Mouse (Mus musculus) cerebral cortex, adult 2 months (tissue): ENCODE measurements around the gene Gm49388.

Experiments used
- WGBS: fragments of 180-500 bp; shearing (Covaris S2); methylation state at CpG from one replicate; pipeline ENCODE4 v1.1.7; 2018; 5-methylcytosine and 5-hydroxymethylcytosine counted together

Gm49388 gene

DNA sequence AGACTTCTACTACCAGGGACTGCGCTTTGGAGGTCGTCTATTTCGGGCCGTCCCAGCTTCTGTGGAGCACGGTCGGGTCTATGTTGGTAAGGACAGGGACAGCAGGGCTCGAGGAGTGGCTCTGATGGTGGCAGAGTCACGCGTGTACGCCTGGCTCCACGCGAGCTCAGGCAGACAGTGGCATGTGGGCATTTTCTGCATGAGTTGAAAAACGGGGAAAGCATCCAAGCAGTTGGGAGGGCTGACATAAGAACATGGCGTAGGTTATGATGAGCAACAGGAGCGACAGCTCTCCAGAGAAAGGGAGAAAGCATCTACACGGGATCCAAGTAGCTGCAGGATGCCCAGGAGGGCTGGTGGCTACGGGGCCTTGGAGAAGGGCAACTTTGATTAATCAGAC lies 16.9 kb downstream of the Gm49388 start:
- WGBS = 64% methylated on average over 17 of the region's 17 CpGs

DNA sequence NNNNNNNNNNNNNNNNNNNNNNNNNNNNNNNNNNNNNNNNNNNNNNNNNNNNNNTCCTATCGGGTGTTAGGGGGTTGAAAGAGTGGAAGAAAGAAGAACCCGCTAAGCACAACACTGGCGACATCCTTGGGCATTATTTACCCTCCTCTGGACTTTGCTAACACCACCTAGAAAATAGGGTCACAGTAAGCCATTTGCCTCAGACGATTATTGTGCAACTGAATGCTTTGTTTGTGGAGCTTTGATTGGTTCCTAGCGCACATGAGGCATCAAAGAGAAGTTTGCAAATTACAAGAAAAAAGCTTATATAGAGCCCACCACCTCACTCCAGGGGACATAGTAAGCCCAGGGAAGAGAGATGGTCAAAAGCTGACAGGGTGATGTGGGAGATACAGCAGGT lies 23.4 kb downstream of the Gm49388 start:
- 59% methylated on average over 5 of the region's 5 CpGs for WGBS

DNA sequence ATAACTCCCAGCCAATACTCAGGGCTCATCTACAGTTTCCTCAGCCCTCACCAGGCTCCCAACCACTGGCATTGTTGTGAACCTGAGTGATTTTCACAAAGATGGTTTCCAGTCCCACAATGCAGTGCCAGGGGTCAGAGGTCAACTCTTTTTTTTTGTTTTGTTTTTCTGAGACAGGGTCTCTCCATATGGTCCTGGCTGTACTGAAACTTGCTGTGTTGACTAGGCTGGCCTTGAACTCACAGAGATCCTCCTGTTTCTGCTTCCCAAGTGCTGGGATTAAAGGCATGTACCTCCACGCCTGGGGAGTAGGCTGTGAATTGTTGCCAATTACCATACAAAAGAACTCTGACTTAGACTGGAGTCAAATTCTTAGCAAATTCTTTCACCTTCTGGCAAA lies 24.4 kb downstream of the Gm49388 start:
- 88% methylated on average over 1 of the region's 1 CpGs for WGBS

DNA sequence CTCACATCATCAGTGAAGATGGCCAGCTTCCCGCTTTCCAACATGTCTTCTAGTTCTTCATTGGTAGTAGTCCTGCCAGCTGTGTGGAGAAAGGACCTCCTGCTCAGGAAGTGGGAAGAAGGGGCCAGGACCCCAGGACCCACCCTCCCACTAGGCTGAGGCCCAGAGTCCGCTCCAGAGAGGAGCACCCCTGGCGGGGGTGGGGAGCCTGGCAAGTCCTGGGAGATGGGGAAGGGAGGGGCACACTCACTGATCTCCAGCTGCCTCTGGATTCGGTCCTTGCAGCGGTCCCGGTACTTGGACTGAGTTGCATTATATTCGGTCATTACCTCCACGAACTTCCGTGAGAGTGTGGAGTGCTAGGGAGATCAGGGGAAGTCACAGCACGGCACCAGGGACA lies 25.2 kb downstream of the Gm49388 start:
- WGBS = 86% methylated on average over 10 of the region's 10 CpGs

DNA sequence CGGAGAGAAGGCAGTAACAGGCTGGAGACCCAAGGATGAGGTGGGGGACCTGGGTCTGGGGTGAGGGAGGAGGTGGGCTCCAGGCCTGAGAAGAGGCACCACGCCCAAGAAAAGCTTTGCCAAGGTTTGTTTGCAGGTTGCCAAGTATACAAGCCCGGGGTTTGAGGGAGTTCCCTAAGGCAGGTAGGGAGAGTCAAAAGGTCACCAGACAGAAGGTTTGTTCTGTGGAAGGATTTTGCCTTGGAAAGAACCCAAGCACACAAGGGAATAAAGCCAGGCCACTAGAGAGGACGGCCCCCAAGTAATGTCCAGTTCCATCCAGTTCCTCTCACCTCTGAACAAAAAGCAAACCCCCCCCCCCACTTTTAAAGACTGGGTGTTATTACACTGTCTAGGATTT lies 25.8 kb downstream of the Gm49388 start:
- 84% methylated on average over 4 of the region's 4 CpGs for WGBS

DNA sequence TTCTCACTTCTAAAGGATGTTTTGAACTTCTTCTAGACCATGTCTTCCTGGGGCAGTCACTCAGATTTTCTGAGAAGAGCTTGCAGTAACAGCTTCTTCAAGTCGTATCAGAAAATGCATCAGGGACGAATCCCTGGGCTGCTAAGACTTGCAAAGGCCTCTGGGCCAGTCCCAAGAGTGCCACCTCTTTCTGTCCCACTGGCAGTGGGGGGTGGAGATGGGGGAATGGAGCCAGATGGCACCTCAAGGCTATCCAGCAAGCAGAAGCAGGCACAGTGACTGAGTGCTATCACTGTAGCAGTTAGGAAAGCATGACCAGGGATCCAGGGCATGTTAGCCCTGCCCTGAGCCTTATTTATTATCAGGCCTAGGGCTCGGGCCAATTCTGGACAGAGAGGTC lies 26.9 kb downstream of the Gm49388 start:
- 86% methylated on average over 3 of the region's 3 CpGs for WGBS

DNA sequence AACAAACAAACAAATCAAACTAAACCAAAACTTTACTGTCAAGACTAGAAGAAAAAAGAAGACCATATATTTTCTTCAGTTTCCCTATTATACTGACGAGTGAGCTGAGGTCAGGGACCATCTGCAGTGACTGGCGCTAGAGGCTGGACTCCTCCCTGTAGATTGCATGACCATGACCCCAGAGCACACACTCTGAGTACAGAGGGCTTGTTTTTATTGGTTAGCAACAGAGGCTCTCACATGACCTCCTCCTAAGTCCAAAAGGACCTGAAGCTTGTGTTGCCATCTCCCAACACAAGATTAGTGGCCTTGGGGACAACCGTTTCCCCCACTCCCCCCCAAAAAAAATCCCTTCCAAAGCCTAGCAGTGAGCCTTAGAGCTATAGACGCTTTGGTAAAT lies 28.4 kb downstream of the Gm49388 start:
- 39% methylated on average over 4 of the region's 4 CpGs for WGBS

DNA sequence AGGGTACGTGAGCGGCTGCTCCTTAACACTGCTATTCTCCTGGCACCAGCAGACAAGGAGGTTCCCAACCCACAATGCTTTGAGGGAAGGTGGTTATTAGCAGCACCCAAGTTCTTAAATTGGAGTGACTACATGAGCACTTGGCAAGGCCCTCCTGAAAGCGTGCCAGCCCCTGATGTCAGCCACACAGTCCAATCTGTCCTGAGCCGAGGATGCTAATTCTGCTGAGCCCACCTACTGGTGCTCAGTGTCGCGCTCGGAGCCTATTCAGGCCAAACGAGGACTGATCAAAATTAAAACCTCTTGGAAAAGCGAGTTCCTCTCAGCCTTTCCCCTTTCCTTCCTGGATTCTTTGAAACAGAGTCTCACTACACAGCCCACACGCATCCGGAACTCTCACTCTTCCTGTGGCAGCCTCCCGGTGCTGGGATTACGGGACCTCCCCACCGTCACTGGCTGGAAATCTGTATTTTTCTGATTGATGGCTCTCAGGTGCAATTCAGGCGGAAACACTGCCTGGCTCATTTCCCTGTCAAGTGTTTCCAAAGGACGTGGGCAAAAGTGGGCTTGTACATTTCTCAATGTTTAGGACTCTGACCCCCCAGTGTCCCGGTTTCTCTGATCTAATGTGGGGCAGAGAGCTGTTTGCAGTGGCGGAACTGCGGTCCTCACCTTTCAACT lies 29.0 kb downstream of the Gm49388 start:
- 31% methylated on average over 19 of the region's 19 CpGs for WGBS

DNA sequence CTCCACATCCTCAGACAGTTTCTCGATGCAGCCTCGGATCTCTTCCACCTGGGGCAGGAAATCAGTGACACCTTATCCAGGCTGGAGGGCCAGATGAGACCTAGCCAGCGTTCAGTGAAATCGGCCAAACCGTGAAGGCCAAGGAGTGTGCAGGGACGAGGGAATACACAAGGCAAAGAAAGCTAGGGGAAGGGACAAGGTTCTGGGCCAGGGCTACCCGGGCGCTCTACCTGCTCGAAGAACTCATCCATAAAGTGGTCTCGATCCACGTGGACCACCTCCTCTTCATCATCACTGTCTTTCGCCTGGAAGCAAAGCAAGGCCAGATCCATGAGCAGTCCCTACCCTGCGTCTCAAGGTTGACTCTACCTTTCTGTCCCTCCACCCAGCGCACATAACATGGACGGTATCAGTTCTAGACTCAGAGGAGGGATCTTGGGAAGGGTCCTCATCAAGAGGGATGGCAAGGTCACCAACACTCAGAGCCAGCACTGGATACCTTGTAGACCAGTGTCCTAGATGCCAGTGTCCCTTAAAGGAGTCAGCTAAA lies 29.8 kb downstream of the Gm49388 start:
- WGBS = 79% methylated on average over 15 of the region's 15 CpGs

DNA sequence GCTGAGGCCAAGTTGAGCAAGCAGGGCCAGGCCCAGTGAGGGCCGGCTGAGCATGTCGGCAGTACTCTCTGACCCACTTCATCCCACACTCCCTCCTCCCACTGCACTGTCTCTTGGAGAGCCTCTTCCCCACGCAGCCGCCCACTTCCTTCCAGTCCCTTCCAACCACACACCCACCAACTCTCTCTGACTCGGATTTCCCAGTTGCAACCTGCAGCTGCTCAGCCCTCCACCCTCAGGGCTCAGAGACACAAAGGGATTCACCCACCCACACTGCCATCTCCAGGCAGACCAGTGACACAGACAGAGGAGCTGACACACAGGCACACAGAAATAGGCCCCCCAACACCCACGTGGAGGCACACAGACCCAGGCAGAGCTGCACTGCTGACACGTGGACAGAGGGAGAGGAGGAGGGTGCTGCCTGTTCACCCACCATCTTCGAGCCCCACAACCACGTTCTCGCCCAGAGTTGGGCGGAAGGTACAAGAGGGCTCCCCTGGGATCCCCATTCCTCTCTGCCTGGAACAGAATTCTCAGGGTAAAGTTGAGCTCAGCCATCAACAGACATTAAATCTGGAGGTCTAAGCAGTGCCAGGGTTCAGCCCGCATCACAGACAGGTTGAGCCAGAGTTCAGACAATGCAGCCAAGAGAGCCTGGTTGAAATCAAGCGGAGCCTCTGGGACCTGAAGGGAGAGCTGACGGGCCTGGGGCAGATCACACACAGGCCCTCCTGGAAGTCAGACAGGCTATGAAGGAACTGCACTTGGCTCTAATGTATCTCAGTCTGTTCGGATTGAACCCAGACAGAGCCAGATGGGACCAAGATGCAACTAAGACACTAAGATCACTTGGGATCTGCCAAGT lies 30.8 kb downstream of the Gm49388 start:
- 22% methylated on average over 15 of the region's 15 CpGs for WGBS

DNA sequence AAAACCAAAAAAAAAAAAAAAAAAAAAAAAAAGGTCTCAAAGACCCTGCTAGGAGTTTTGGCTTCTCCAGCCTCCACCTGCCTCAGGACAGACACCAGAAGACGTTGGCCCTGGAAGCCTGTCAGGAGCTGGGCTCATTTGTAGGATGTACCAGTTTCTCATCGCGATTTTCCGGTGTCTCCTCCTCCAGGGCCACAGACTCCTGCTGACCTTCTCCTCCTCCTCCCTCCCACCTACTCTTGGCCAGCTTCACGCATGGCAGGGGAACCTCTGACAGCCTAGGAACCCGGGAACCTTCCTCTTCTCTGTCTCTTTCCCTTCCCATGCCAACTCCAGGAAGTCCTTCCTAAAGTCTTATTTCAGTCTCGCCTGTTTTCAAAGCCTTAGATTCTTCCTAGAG lies 31.6 kb downstream of the Gm49388 start:
- WGBS = 66% methylated on average over 7 of the region's 7 CpGs

DNA sequence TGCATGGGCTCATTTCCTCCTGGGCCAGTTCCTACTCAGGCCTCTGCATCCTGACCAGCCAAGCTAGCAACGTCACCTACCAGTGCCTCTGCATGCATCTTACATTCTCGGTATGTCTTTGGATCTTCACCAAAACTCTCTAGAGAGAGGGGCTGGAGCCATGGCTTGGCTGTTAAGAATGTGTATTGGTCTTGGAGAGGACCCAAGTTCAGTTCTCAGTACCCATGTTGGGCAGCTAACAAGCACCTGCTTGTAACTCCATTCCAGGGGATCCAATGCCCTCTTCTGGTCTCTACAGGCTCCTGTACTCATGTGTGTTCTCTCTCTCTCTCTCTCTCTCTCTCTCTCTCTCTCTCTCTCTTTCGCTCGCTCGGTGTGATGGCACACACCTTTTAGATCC lies 32.4 kb downstream of the Gm49388 start:
- WGBS = 67% methylated on average over 5 of the region's 5 CpGs

DNA sequence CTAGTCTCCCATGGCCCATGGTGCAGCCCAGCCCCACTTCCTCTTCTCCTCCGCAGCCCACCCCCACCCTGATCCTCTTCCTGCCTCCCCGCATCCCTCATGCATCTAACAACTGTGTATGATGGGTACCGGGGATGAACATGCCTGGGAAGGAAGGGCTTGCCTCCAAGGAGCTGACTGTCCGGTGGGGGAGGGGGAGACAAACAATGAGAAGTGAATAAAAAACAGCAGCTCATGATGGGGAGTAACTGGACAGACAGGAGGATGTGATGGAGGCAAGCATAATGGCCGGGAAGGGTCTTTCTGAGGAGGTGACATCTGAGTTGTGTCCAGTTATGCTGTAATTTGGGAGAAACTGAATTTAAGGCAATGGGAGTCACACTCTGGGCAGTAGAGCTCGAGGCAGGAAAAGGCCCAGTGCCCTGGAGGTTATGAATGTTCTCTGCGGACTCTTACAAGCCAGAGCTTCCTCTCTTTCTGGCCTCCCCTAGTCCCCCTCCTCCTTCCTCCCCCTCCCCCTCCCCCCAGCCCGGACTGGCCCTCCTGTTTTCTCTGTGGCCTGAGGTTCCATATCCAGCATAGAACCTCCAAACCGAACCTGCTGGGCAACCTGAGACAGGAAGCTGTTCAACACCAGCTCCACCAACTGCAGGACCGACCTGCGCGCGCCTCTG lies 35.6 kb downstream of the Gm49388 start:
- 58% methylated on average over 13 of the region's 13 CpGs for WGBS

DNA sequence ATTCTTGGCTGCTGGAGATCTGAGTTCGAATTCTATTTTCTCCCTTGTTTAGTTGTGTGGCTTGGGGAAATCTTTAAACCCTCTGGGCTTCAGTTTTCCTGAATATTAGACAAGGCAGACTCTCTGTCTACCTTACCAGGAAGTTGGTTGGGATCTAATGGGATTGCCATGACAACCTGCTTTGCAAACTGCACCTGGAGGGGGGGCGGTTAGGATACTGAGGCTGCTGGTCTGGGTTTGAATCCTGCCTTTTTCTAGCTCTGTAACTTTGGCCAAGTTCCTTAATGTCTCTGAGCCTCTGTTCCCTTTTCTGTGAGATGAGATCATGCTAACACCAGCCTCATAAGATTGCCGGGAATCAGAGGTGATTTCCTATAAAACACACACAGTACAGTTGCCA lies 37.1 kb downstream of the Gm49388 start:
- WGBS = 57% methylated on average over 3 of the region's 3 CpGs

DNA sequence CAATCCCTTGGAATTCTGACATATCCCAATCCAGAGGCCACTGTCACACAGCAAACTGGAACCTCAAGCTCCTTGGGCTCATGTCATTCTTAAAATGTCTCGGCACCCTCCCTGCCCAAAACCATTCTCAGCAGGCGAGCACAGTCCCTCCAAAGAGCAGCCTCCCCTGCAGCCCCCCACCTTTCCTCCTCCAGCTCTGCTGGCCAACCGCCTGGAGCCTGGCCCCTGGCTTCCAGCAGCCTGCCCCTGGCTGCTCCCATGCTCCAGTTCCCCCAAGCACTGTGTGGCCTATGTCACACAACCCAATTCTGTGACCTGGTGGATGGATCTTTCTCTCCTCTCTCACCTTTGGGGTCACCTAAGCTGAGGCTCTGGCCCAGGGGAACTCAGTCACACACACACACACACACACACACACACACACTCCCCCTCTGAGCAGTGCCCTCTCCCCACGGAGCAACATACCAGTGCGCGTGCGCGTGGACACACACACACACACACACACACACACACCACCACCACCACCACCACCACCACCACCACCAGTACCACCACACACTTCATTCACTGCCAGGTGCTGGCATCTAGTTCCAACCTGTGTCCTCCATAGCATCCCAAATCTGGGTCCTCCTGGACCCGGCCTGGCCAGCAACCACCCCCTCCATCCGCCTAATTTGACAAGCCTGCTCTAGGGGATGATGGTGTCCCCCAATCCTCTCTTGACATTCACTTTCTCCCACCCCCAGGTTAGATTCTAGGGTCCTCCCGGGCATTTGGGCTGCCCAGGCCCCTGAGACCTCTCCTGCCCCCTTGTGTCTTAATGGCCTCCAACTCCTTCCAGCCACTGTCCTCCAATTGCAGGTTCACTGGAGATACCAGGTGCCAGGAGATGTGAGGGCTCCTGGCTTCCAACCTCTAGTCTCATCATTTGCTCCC lies 38.1 kb downstream of the Gm49388 start:
- WGBS = 34% methylated on average over 11 of the region's 11 CpGs

DNA sequence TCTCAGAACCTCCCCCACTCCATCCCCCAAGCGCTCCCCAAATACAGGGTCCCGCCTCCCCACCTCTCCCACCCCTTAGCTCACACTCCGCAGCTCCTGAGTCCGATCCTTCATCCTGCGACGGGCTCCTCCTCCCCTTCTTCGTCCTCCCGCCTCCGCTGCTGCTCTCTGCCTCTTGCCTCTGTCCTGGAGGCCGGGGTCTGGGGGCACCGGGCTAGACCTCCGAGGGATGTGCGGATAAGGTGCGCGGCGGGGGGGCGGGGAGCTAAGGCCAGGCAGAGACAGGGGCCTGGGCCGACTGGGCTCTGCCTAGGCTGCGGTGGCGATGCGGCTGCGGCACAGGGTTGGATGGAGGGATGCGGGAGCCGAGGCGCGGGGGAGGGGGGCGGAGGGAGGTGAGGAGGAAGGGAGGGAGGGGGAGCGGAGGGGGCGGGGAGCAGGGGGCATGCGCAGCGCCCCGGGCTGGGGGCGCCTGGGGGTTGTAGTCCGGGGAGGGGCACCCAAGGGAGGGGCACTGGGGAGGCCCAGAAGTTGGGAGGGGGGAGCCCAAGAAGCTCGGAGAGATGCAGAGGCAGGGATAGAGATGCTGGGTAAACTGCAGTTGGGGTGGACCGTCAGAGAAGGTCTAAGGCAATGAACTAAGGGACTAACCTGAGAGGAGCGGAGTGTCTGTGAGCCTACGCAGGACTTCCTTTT lies 38.9 kb downstream of the Gm49388 start, which contains the start of the genes Stx4a and Stx1b:
Stx4a (plus strand) TSS at position 119 of the 696 bp plus-strand sequence.
Stx1b (minus strand) TSS at position 374 of the 696 bp plus-strand sequence.
- 6% methylated on average over 37 of the region's 38 CpGs for WGBS

DNA sequence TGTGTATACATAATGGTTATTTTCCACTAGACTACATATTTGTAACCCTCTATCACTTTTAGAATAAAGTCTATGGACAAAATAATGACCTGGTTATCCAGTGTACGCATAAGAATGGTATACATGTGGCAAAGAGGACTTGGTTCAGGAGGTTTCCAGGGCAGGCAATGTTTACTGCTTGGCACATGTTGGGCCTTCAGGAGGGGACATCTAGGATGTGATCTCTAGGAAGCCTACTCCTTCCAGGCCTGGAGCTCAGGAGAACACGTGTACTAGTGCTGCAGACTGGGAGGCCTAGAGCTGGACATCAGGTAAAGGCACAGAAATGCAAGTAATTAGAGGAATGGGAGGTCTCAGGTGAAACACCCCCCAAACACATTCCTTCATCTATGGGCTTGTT lies 50.1 kb downstream of the Gm49388 start:
- 88% methylated on average over 2 of the region's 2 CpGs for WGBS

DNA sequence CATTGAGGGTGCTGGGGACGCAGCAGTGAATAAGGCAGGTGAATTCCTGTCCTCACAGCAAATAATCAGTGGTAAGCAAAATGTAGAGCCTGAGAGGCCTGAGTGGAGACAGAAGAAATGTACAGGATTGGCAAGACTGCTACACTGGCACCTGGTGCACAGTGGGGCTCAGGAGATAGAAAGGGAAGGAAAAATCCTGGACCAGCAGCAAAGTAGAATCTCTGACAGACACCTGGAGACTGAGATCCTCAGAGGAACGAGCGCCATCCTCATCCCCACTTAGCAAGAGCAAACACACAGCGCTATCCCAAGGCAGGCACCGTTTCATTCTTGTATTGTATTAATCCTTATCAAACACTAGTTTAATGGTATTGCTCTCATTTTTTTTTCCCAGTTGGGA lies 52.1 kb downstream of the Gm49388 start:
- 93% methylated on average over 5 of the region's 5 CpGs for WGBS

DNA sequence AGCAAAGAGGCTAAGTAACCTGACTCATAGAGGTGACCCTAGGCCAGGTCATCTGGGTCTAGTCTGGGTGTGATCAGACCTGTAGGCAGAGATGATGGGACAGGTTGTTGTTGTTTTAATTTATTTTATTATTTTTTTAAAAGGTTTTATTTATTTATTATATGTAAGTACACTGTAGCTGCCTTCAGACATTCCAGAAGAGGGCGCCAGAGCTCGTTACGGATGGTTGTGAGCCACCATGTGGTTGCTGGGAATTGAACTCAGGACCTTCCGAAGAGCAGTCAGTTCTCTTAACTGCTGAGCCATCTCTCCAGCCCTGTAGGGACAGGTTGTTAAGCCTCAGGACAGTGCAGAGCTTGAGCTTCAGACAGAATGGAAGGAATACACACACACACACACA lies 52.5 kb downstream of the Gm49388 start:
- 81% methylated on average over 4 of the region's 4 CpGs for WGBS

DNA sequence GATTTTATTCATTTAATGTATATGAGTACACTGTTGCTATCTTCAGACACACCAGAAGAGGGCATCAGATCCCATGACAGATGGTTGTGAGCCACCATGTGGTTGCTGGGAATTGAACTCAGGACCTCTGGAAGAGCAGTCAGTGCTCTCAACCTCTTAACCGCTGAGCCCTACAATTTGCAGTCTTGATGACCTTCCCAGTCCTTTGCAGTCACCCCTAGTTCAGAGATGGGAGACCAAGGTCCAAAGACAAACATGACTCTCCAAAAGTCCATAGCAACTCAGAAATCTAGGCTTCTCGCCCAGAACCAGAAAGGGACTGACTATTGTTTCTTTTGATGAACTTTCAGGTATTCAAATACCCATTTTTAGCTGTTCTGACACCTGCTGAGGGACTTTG lies 54.6 kb downstream of the Gm49388 start:
- WGBS = 84% methylated on average over 2 of the region's 2 CpGs

DNA sequence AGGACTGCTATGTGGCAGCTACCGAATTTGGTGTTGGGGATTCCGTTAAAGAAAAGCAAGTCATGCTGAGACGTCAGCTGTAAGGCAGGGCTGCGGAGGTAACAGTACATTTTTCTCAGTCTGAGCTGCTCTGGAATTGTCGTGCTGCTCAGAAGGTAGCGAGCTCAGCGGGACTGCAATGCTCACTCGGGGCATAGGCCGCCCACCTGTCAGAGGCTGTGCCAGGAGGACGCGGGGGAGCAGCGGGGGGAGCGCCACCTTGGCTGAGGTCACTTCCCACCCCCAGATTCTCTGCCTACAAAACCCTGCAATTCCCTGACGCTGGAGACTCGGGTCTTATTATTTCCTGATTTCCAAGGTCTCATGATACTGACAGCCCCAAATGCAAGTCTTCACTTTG lies 55.5 kb downstream of the Gm49388 start:
- 1% methylated on average over 15 of the region's 15 CpGs for WGBS
